Mouse (Mus musculus) right cerebral cortex, adult 2 months (tissue): Measurements from ENCODE around the gene Sdc1.

ENCODE experiments used
- DNase-seq, 2 experiments: peaks; one replicate each; pipeline ENCODE4 v3.0.0; 2021 to 2022; ENCODE audit warnings: low spot score in 2 of 2

The Sdc1 gene

DNA sequence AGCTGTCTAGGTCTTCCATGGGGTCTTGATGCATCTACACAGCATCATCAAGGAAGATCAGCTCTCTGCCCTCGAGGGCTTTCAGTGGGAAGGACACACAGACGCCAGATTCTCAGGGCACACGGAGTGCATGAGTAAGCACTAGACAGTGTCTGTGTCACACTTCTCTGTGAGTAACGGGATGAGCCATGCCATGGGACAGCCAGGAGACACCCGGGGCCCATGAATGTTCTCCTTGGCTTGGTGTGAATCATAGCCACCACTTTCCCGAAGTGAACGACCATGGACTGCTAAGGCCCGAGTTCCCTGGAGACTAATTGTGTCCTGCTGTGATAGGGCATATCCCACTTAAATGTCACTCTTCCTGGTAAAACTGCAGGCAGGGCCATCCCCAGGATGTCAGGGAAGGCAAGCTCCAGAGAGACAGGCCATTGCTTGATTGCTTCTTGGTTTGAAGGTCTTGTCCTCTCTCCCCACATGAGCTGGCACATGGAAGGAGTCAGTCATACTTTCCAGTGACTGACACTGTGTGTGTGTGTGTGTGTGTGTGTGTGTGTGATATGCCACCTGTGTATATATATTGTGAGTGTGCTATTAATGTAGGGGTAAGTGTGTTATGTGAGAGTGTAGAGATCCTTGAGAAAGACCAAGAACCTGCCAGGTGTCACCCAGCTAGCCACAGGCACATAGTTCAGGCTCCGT, 56.0 kb downstream of the Sdc1 start:
- DNase-seq = no peak

- no peak for DNase-seq
Observed at GRCm38 (mm10) chr12:8829032-8829660, 58.0 kb downstream of the Sdc1 start.

GRCm38 (mm10) chr12:8829661-8830040, 58.5 kb downstream of the Sdc1 start:
- no peak for DNase-seq

GRCm38 (mm10) chr12:8830967-8831635, 60.0 kb downstream of the Sdc1 start:
- no peak for DNase-seq

- DNase-seq = no peak
Observed at GRCm38 (mm10) chr12:8831710-8832109, 60.6 kb downstream of the Sdc1 start.

DNA sequence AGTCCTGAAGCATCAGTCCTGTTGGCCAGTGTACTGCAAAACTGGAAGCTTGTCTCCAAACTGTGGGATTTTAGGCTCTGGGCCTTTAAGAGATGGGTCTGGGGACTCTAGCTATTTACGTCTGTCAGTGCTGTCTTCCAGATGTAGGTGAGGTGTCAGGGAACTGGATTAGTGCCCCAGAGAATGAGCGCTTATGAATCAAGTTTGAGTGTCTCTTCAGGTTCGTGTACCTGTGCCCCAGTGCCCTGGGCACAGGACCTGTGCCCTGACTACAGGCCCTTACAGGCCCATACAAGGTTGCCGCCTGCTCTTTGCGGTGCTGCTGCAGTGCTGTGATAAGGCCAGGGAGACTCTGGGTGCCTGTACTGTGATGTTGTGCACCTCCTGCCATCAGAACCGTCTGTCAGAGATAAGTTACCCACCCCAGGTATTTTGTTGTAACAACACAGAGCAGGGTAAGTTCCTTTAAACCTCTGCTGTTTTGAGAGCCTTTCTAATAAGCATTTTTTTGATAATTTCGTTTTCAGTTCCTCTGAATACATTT, 69.7 kb downstream of the Sdc1 start:
- no peak for DNase-seq

GRCm38 (mm10) chr12:8842725-8843124, 71.6 kb downstream of the Sdc1 start:
- no peak for DNase-seq
